Mouse (Mus musculus): ENCODE results near the gene Slc30a3. TPM values are rescaled to one million over a fixed set of nuclear protein-coding genes. Genes with fewer than 3 reads are reported as not detected.

The Slc30a3 gene
- polyA plus RNA-seq, 1 experiment from 2014 or later = 0.10 TPM

DNA sequence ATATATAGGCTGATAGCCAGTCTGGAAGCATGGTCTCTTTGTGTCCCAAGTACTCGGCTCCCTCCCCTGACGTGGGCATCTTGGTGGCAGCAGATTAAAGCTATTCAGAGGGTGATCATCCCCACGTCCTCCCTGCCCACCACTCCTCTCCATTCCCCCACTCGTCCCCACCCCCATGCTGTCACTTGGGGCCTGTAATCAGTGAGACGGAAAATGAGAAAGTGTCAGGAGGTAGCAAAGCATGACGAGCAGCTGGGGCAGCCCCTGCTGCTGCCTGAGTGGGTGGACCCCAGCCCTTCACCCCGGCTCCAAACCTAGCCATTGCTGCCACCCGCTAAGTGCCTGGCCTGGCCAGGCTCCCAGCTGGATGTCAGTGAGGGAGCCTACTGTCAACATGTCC lies 24.1 kb downstream of the Slc30a3 start:
- Histone ChIP-seq H3K4me3 (ENCODE audit: low read depth, low read length) (no peak overlapping the region), H3K36me3 (ENCODE audit: control insufficient read depth, insufficient read depth) (no peaks in the 10 kb centered on the region), H3K9me3 (ENCODE audit: control insufficient read depth) (no peaks in the 10 kb centered on the region), H3K27ac (ENCODE audit: low read depth, low read length) (no peak overlapping the region), H3K9ac (ENCODE audit: low read depth, low read length) (no peak overlapping the region), H3K4me2 (replicated peaks; ENCODE audit: low read depth) (no peak overlapping the region), H3K27me3 (replicated peaks; ENCODE audit: control insufficient read depth, insufficient read depth, low read length) (no peaks in the 10 kb centered on the region), H3K4me1 (replicated peaks; ENCODE audit: control insufficient read depth, insufficient read depth, low read length) (no peaks in the 10 kb centered on the region)
- WGBS = 39% methylated on average over 8 of the region's 8 CpGs
- no peak for ATAC-seq
- no peak for TF ChIP-seq CTCF (IDR thresholded peaks at IDR 0.05; ENCODE audit: low read depth)

DNA sequence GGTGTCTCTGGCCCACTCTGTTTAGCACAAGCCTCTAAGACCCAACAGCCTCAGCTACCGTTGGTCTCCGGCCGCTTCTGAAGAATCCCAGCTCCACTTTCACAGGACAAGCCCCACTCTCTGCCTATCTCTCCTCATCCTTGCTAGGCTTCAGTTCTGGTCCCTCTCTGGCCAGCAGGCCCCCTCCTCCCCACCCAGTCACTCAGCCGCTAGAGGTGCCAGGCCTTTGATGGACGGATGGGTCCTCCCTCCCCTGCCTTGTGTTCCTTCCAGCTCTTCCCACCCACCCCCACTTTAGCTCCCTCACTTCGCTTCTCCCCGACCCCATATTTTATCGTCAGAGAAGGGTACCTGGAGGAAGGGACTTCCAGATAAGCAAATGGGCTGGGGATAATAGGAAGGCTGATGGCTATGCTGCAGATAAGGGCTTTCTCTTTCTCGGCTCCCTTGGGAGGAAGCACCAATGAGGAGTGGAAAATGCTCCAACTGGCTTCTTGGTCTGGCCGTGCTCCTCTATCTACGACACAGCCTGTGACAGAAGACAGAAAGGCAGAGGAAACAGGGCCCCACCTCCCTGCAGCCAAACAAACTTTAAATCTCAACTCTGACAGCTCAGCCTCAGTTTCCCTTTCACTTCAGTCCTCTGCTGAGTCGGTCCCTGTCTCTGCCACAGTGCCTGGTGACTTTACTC lies 25.0 kb downstream of the Slc30a3 start:
- Histone ChIP-seq H3K27ac (ENCODE audit: low read depth, low read length) (no peak overlapping the region), H3K27me3 (replicated peaks; ENCODE audit: control insufficient read depth, insufficient read depth, low read length) (no peaks in the 10 kb centered on the region), H3K4me3 (ENCODE audit: low read depth, low read length) (no peak overlapping the region), H3K36me3 (ENCODE audit: control insufficient read depth, insufficient read depth) (peaks cover 7% of the 10 kb centered on the region), H3K4me2 (replicated peaks; ENCODE audit: low read depth) (no peak overlapping the region), H3K9ac (ENCODE audit: low read depth, low read length) (no peak overlapping the region), H3K9me3 (ENCODE audit: control insufficient read depth) (no peaks in the 10 kb centered on the region), H3K4me1 (replicated peaks; ENCODE audit: control insufficient read depth, insufficient read depth, low read length) (no peaks in the 10 kb centered on the region)
- WGBS = 25% methylated on average over 12 of the region's 12 CpGs
- ATAC-seq = no peak
- no peak for TF ChIP-seq CTCF (IDR thresholded peaks at IDR 0.05; ENCODE audit: low read depth)

DNA sequence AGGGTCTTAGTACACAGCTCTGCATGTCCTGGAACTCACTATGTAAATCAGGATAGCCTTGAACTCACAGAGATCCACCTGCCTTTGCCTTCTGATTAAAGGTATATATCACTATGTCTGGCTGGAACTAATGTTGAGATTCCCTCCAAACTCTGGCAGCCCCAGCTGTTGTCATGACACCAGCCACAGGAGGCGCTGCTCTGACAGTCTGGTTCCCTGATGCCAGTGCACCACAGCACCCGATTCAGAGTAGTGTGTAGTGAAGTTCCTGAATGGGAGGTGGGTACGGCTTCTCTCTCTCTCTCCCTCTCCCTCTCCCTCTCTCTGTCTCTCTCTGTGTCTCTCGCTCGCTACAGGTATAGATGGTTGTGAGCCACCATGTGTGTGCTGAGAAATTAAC lies 25.7 kb downstream of the Slc30a3 start:
- no peak for ATAC-seq
- no peak overlapping the region for H3K4me3 ChIP-seq (ENCODE audit: low read depth, low read length)
- no peak overlapping the region for H3K27ac ChIP-seq (ENCODE audit: low read depth, low read length)
- WGBS = 18% methylated on average over 5 of the region's 5 CpGs
- no peaks in the 10 kb centered on the region for H3K9me3 ChIP-seq (ENCODE audit: control insufficient read depth)
- H3K4me2 ChIP-seq (replicated peaks; ENCODE audit: low read depth) = no peak overlapping the region
- peaks cover 15% of the 10 kb centered on the region for H3K36me3 ChIP-seq (ENCODE audit: control insufficient read depth, insufficient read depth)
- TF ChIP-seq CTCF (IDR thresholded peaks at IDR 0.05; ENCODE audit: low read depth) = peak; percentile 76
- no peaks in the 10 kb centered on the region for H3K27me3 ChIP-seq (replicated peaks; ENCODE audit: control insufficient read depth, insufficient read depth, low read length)
- H3K4me1 ChIP-seq (replicated peaks; ENCODE audit: control insufficient read depth, insufficient read depth, low read length) = no peaks in the 10 kb centered on the region
- no peak overlapping the region for H3K9ac ChIP-seq (ENCODE audit: low read depth, low read length)

DNA sequence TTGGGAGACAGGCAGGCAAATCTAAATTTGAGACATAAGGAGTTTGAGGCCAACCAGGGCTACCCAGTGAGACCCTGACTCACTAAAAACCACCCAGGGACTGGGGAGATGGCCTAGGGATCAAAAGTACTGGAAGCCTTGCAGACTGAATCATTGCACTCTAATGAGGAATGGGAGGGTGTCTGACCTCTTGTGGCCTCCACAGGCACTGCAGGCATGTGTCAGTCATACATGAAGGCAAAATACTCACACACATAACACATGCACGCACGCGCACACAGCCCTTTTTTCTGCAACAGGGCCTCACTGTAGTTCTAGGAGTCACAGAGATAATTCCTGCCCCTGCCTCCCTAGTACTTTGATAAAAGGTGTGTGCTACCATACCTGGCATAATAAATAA lies 26.7 kb downstream of the Slc30a3 start:
- ATAC-seq = no peak
- Histone ChIP-seq H3K27ac (ENCODE audit: low read depth, low read length) (no peak overlapping the region), H3K9ac (ENCODE audit: low read depth, low read length) (no peak overlapping the region), H3K36me3 (ENCODE audit: control insufficient read depth, insufficient read depth) (peaks cover 24% of the 10 kb centered on the region), H3K4me1 (replicated peaks; ENCODE audit: control insufficient read depth, insufficient read depth, low read length) (no peaks in the 10 kb centered on the region), H3K4me2 (replicated peaks; ENCODE audit: low read depth) (no peak overlapping the region), H3K9me3 (ENCODE audit: control insufficient read depth) (no peaks in the 10 kb centered on the region), H3K27me3 (replicated peaks; ENCODE audit: control insufficient read depth, insufficient read depth, low read length) (no peaks in the 10 kb centered on the region), H3K4me3 (ENCODE audit: low read depth, low read length) (no peak overlapping the region)
- 82% methylated on average over 3 of the region's 3 CpGs for WGBS
- TF ChIP-seq CTCF (IDR thresholded peaks at IDR 0.05; ENCODE audit: low read depth) = peak; percentile 80

DNA sequence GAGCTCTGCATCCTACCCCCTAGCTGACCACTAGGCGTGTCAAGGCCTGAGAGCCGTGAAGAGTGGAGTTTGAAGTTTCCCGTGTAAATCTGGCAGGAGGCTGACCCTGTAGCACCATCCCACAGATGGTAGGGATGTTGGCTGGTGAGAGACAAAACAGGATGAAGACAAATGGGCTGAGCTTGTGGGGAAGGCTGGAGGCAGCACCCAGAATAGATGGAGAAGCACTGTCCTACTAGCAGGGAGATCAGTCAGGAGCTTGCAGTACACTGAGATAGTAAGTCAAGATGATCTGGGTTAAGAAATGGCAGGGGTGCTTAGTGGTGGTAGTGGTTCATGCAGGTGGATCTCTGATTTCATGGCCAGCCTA lies 27.3 kb downstream of the Slc30a3 start:
- Histone ChIP-seq H3K4me2 (replicated peaks; ENCODE audit: low read depth) (no peak overlapping the region), H3K9me3 (ENCODE audit: control insufficient read depth) (no peaks in the 10 kb centered on the region), H3K27me3 (replicated peaks; ENCODE audit: control insufficient read depth, insufficient read depth, low read length) (no peaks in the 10 kb centered on the region), H3K36me3 (ENCODE audit: control insufficient read depth, insufficient read depth) (peaks cover 30% of the 10 kb centered on the region), H3K4me3 (ENCODE audit: low read depth, low read length) (no peak overlapping the region), H3K27ac (ENCODE audit: low read depth, low read length) (no peak overlapping the region), H3K9ac (ENCODE audit: low read depth, low read length) (no peak overlapping the region), H3K4me1 (replicated peaks; ENCODE audit: control insufficient read depth, insufficient read depth, low read length) (no peaks in the 10 kb centered on the region)
- WGBS = 68% methylated on average over 3 of the region's 3 CpGs
- no peak for TF ChIP-seq CTCF (IDR thresholded peaks at IDR 0.05; ENCODE audit: low read depth)
- no peak for ATAC-seq

DNA sequence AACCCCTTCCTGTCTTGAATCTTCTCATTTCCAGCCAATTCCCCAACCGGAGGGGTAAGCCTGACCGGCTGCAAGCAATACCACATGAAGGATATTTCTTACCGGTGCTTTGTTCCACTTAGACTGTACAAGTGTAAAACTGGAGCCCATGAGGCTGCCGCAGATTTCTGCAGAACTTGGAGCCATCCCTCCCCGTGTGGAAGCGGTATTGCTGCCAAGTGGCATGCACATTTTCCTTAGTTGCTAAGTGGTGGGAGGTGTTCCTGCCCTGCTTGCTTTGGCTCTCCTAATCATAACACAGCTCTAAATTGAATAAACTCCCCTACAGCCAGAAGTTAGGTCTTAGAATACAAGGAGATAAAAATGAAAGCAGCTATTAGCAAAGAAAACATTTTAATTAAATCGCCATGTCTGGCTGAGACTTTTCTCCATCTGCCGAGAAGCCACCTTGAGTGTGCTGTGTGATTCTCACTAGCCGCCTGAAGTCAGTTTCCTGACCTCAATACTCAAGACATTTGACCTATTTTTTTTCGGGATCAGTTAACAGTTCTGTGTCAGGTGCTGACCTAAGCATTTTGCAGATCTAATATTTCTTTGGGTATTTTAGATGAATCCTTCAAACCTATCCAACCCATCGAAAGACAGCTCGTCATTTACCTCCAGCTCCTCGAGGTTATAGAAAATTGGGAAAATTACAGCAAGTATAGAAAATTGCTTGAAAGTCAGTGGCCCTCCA lies 27.8 kb downstream of the Slc30a3 start:
- no peak overlapping the region for H3K9ac ChIP-seq (ENCODE audit: low read depth, low read length)
- no peak for TF ChIP-seq CTCF (IDR thresholded peaks at IDR 0.05; ENCODE audit: low read depth)
- H3K9me3 ChIP-seq (ENCODE audit: control insufficient read depth) = no peaks in the 10 kb centered on the region
- H3K4me1 ChIP-seq (replicated peaks; ENCODE audit: control insufficient read depth, insufficient read depth, low read length) = no peaks in the 10 kb centered on the region
- H3K36me3 ChIP-seq (ENCODE audit: control insufficient read depth, insufficient read depth) = peaks cover 36% of the 10 kb centered on the region
- no peak overlapping the region for H3K4me3 ChIP-seq (ENCODE audit: low read depth, low read length)
- H3K4me2 ChIP-seq (replicated peaks; ENCODE audit: low read depth) = no peak overlapping the region
- H3K27ac ChIP-seq (ENCODE audit: low read depth, low read length) = no peak overlapping the region
- H3K27me3 ChIP-seq (replicated peaks; ENCODE audit: control insufficient read depth, insufficient read depth, low read length) = no peaks in the 10 kb centered on the region
- no peak for ATAC-seq
- WGBS = 77% methylated on average over 13 of the region's 13 CpGs
